Mouse (Mus musculus) CH12.LX (cell line): Measurements from ENCODE around the gene Phf3. TPM values are rescaled to one million over a fixed set of nuclear protein-coding genes. Genes with fewer than 3 reads are reported as not detected.

ENCODE experiments used
- DNase-seq: peaks from one replicate; pipeline ENCODE4 v3.0.0-alpha.2; 2013; ENCODE audit errors: extremely low read depth
- H3K27ac ChIP-seq: 2 replicates; pipeline ENCODE4 v1.5.1; 2012; ENCODE audit warnings: low read depth, mild to moderate bottlenecking, control low read depth, moderate library complexity; ENCODE audit not compliant: insufficient read depth
- H3K27me3 ChIP-seq: replicated peaks from 2 replicates; pipeline ENCODE3; 2012; ENCODE audit warnings: inconsistent platforms
- H3K36me3 ChIP-seq, 2 experiments: replicated peaks in 1 of 2; 2 replicates each; pipeline versions ENCODE3 to v1.6.1; 2012; ENCODE audit warnings: inconsistent platforms in 1 of 2, low read length in 1 of 2, mild to moderate bottlenecking in 1 of 2, mixed read lengths in 1 of 2, moderate library complexity in 1 of 2; ENCODE audit not compliant: control insufficient read depth in 1 of 2, insufficient read depth in 1 of 2
- H3K4me1 ChIP-seq, 2 experiments: 2 replicates each; pipeline ENCODE4 v1.6.1; 2012; ENCODE audit warnings: inconsistent platforms in 1 of 2, moderate library complexity in 1 of 2; ENCODE audit not compliant: insufficient read depth in 2 of 2, control insufficient read depth in 1 of 2
- H3K4me2 ChIP-seq: 2 replicates; pipeline ENCODE4 v1.6.1; 2012; ENCODE audit warnings: low read depth, mild to moderate bottlenecking, control low read depth; ENCODE audit not compliant: poor library complexity, insufficient read depth, severe bottlenecking
- H3K4me3 ChIP-seq, 3 experiments: fragments of 150-350 bp in 1 of 3; sonication (generic) in 1 of 3; replicated peaks in 1 of 3; 2 replicates each; pipeline versions ENCODE3 to v1.5.1; 2011 to 2012; ENCODE audit warnings: low read depth in 2 of 3, low read length in 2 of 3, mild to moderate bottlenecking in 2 of 3, moderate library complexity in 2 of 3, control low read depth in 1 of 3, improper control_type of control experiment in 1 of 3, inconsistent platforms in 1 of 3, mixed read lengths in 1 of 3; ENCODE audit not compliant: poor library complexity in 1 of 3
- H3K79me2 ChIP-seq: replicated peaks from 2 replicates; pipeline ENCODE4 v1.6.1; 2012; ENCODE audit warnings: mild to moderate bottlenecking, moderate library complexity; ENCODE audit not compliant: control insufficient read depth, poor library complexity, insufficient read depth, severe bottlenecking; ENCODE audit errors: extremely low read depth
- H3K9ac ChIP-seq: 2 replicates; pipeline ENCODE4 v1.6.1; 2012; ENCODE audit warnings: low read depth, mild to moderate bottlenecking, control low read depth, moderate library complexity; ENCODE audit not compliant: insufficient read depth
- H3K9me3 ChIP-seq: replicated peaks from 2 replicates; pipeline ENCODE3; 2012; ENCODE audit warnings: low read length, inconsistent platforms, mixed read lengths
- BHLHE40 ChIP-seq: IDR thresholded peaks from 2 replicates; pipeline ENCODE4 v1.6.1; 2011; ENCODE audit warnings: mild to moderate bottlenecking, low read depth, low read length, improper control_type of control experiment
- CHD1 ChIP-seq: IDR thresholded peaks from 2 replicates; pipeline ENCODE4 v1.6.1; 2012; ENCODE audit warnings: low read depth, low read length, improper control_type of control experiment, inconsistent platforms
- CHD2 ChIP-seq: IDR thresholded peaks from 2 replicates; pipeline ENCODE4 v1.6.1; 2011; ENCODE audit warnings: low read length, improper control_type of control experiment
- CTCF ChIP-seq, 2 experiments: IDR thresholded peaks in 1 of 2; conservative IDR thresholded peaks in 1 of 2; 2 replicates each; pipeline ENCODE4 v1.5.1; 2011 to 2012; ENCODE audit warnings: low read depth in 2 of 2, low read length in 2 of 2, improper control_type of control experiment in 1 of 2, inconsistent platforms in 1 of 2, mild to moderate bottlenecking in 1 of 2, moderate library complexity in 1 of 2
- E2F4 ChIP-seq: IDR thresholded peaks from 2 replicates; pipeline ENCODE4 v1.6.1; 2011; ENCODE audit warnings: low read depth, low read length, improper control_type of control experiment; ENCODE audit not compliant: insufficient replicate concordance
- ELF1 ChIP-seq: IDR thresholded peaks from 2 replicates; pipeline ENCODE4 v1.6.1; 2014; ENCODE audit warnings: low read depth, mild to moderate bottlenecking, inconsistent platforms, low read length, improper control_type of control experiment
- EP300 ChIP-seq: IDR thresholded peaks from 2 replicates; pipeline ENCODE4 v1.6.1; 2011; ENCODE audit warnings: low read length, improper control_type of control experiment
- ETS1 ChIP-seq: conservative IDR thresholded peaks from 2 replicates; pipeline ENCODE4 v1.6.1; 2012; ENCODE audit warnings: low read depth, mild to moderate bottlenecking, inconsistent platforms, low read length, improper control_type of control experiment, moderate library complexity
- GABPA ChIP-seq: IDR thresholded peaks from 2 replicates; pipeline ENCODE4 v1.6.1; 2012; ENCODE audit warnings: low read depth, low read length, improper control_type of control experiment, inconsistent platforms; ENCODE audit not compliant: insufficient replicate concordance
- HCFC1 ChIP-seq: IDR thresholded peaks from 2 replicates; pipeline ENCODE4 v1.6.1; 2012; ENCODE audit warnings: low read depth, mild to moderate bottlenecking, inconsistent platforms, low read length, improper control_type of control experiment
- IRF4 ChIP-seq: IDR thresholded peaks from 2 replicates; pipeline ENCODE4 v1.6.1; 2014; ENCODE audit warnings: low read depth, mild to moderate bottlenecking, inconsistent platforms, low read length, improper control_type of control experiment
- JUN ChIP-seq: IDR thresholded peaks from 2 replicates; pipeline ENCODE4 v1.6.1; 2011; ENCODE audit warnings: low read depth, mild to moderate bottlenecking, low read length, improper control_type of control experiment, moderate library complexity; ENCODE audit not compliant: insufficient read depth
- JUND ChIP-seq: conservative IDR thresholded peaks from 2 replicates; pipeline ENCODE4 v1.6.1; 2011; ENCODE audit warnings: low read depth, low read length, improper control_type of control experiment
- KAT2A ChIP-seq: IDR thresholded peaks from 2 replicates; pipeline ENCODE4 v1.6.1; 2012; ENCODE audit warnings: low read length, improper control_type of control experiment, inconsistent platforms; ENCODE audit not compliant: insufficient replicate concordance
- MAFK ChIP-seq: IDR thresholded peaks from 2 replicates; pipeline ENCODE4 v1.6.1; 2011; ENCODE audit warnings: low read length, improper control_type of control experiment; ENCODE audit not compliant: insufficient replicate concordance
- MAX ChIP-seq: IDR thresholded peaks from 2 replicates; pipeline ENCODE4 v1.6.1; 2011; ENCODE audit warnings: low read length, improper control_type of control experiment
- MAZ ChIP-seq: IDR thresholded peaks from 2 replicates; pipeline ENCODE4 v1.6.1; 2012; ENCODE audit warnings: low read depth, mild to moderate bottlenecking, inconsistent platforms, low read length, improper control_type of control experiment, moderate library complexity
- MEF2A ChIP-seq: IDR thresholded peaks from 2 replicates; pipeline ENCODE4 v1.6.1; 2014; ENCODE audit warnings: low read depth, mild to moderate bottlenecking, inconsistent platforms, low read length, improper control_type of control experiment, borderline replicate concordance
- MXI1 ChIP-seq: IDR thresholded peaks from 2 replicates; pipeline ENCODE4 v1.6.1; 2011; ENCODE audit warnings: mild to moderate bottlenecking, low read depth, low read length, improper control_type of control experiment
- MYC ChIP-seq: IDR thresholded peaks from 2 replicates; pipeline ENCODE4 v1.6.1; 2011; ENCODE audit warnings: low read depth, mild to moderate bottlenecking, improper control_type of control experiment, low read length
- NELFE ChIP-seq: IDR thresholded peaks from 2 replicates; pipeline ENCODE4 v1.6.1; 2011; ENCODE audit warnings: low read depth, low read length, improper control_type of control experiment
- NRF1 ChIP-seq: IDR thresholded peaks from 2 replicates; pipeline ENCODE4 v1.6.1; 2014; ENCODE audit warnings: low read depth, mild to moderate bottlenecking, inconsistent platforms, low read length, improper control_type of control experiment, moderate library complexity
- PAX5 ChIP-seq: IDR thresholded peaks from 2 replicates; pipeline ENCODE4 v1.6.1; 2012; ENCODE audit warnings: low read length, inconsistent platforms, mixed read lengths
- POLR2A ChIP-seq: IDR thresholded peaks from 2 replicates; pipeline ENCODE4 v1.6.1; 2011; ENCODE audit warnings: low read depth, mild to moderate bottlenecking, improper control_type of control experiment, low read length
- POLR2AphosphoS2 ChIP-seq: IDR thresholded peaks from 2 replicates; pipeline ENCODE4 v1.6.1; 2011; ENCODE audit warnings: low read depth, low read length, improper control_type of control experiment
- RAD21 ChIP-seq: IDR thresholded peaks from 2 replicates; pipeline ENCODE4 v1.6.1; 2011; ENCODE audit warnings: low read depth, mild to moderate bottlenecking, low read length, improper control_type of control experiment, moderate library complexity
- RCOR1 ChIP-seq: conservative IDR thresholded peaks from 2 replicates; pipeline ENCODE4 v1.6.1; 2012; ENCODE audit warnings: low read depth, mild to moderate bottlenecking, inconsistent platforms, low read length, improper control_type of control experiment
- SIN3A ChIP-seq: IDR thresholded peaks from 2 replicates; pipeline ENCODE4 v1.6.1; 2012; ENCODE audit warnings: low read length, improper control_type of control experiment, inconsistent platforms
- SMC3 ChIP-seq: IDR thresholded peaks from 2 replicates; pipeline ENCODE4 v1.6.1; 2011; ENCODE audit warnings: low read depth, low read length, improper control_type of control experiment
- TBP ChIP-seq: conservative IDR thresholded peaks from 2 replicates; pipeline ENCODE4 v1.6.1; 2011; ENCODE audit warnings: low read depth, low read length, improper control_type of control experiment
- TCF12 ChIP-seq: IDR thresholded peaks from 2 replicates; pipeline ENCODE4 v1.6.1; 2014; ENCODE audit warnings: low read depth, mild to moderate bottlenecking, inconsistent platforms, low read length, improper control_type of control experiment
- UBTF ChIP-seq: IDR thresholded peaks from 2 replicates; pipeline ENCODE4 v1.6.1; 2012; ENCODE audit warnings: low read depth, mild to moderate bottlenecking, inconsistent platforms, low read length, improper control_type of control experiment, moderate library complexity
- USF1 ChIP-seq: IDR thresholded peaks from 2 replicates; pipeline ENCODE4 v1.6.1; 2014; ENCODE audit warnings: low read depth, mild to moderate bottlenecking, inconsistent platforms, low read length, improper control_type of control experiment
- USF2 ChIP-seq: conservative IDR thresholded peaks from 2 replicates; pipeline ENCODE4 v1.6.1; 2011; ENCODE audit warnings: low read depth, low read length, improper control_type of control experiment
- ZC3H11A ChIP-seq: IDR thresholded peaks from 2 replicates; pipeline ENCODE4 v1.6.1; 2012; ENCODE audit warnings: low read depth, mild to moderate bottlenecking, inconsistent platforms, low read length, improper control_type of control experiment
- ZKSCAN1 ChIP-seq: IDR thresholded peaks from 2 replicates; pipeline ENCODE4 v1.6.1; 2012; ENCODE audit warnings: low read depth, inconsistent platforms, low read length, improper control_type of control experiment, borderline replicate concordance
- ZMIZ1 ChIP-seq: IDR thresholded peaks from 2 replicates; pipeline ENCODE4 v1.6.1; 2012; ENCODE audit warnings: low read depth, mild to moderate bottlenecking, inconsistent platforms, low read length, improper control_type of control experiment
- ZNF384 ChIP-seq: IDR thresholded peaks from 2 replicates; pipeline ENCODE4 v1.6.1; 2012; ENCODE audit warnings: low read depth, low read length, improper control_type of control experiment, inconsistent platforms
- dilution Hi-C: fragments of 300-500 bp; cut with MboI; formaldehyde crosslinking; loops from 2 replicates; pipeline ENCODE4 v1.14.3; 2020; ENCODE audit warnings: low sequenced_read_pairs; ENCODE audit not compliant: extremely low pct_unique_long_range_greater_than_20kb, extremely low pct_ligation_motif_present
- in situ Hi-C: fragments of 300-500 bp; cut with MboI; formaldehyde crosslinking; loops from 3 replicates; pipeline ENCODE4 v1.14.3; 2019; ENCODE audit warnings: low sequenced_read_pairs, low pct_ligation_motif_present, low pct_unique_long_range_greater_than_20kb, mixed read lengths
- polyA plus RNA-seq: library from polyadenylated mRNA; unstranded; fragments of >175 nt; gene quantifications from 2 replicates; pipeline ENCODE4 v1.2.1, GENCODE M21; 2012; ENCODE audit warnings: low read depth; ENCODE audit not compliant: insufficient read length
- total RNA-seq, 2 experiments: library from RNA; depleted of rRNA; stranded (reverse); fragments of 300-350 nt in 1 of 2; fragments of >200 nt in 1 of 2; gene quantifications; 2 replicates each; pipeline ENCODE4 v1.2.3; 2012 to 2014

Gene Phf3
- total RNA-seq (2012; rRNA removed) (38.8 and 39.8 TPM in 2 replicates), total RNA-seq (2014; rRNA removed) (40.6 and 47.7 TPM in 2 replicates), polyA plus RNA-seq (43.3 and 54.1 TPM in 2 replicates)

- Histone ChIP-seq H3K79me2 (peaks cover 38% of the 10 kb centered on the region), H3K4me3 (peak within 1 kb of the TSS; percentile 76 to 91 (median 79)), H3K27ac (peak within 1 kb of the TSS; percentile 93), H3K4me1 (peaks cover 3 to 29% of the 10 kb centered on the region in 2 experiments; a peak in 3 of 4 replicates), H3K36me3 (peaks cover 0 to 5% of the 10 kb centered on the region in 2 experiments), H3K9me3 (no peaks in the 10 kb centered on the region), H3K4me2 (peak within 1 kb of the TSS; percentile 93), H3K27me3 (no peaks in the 10 kb centered on the region), H3K9ac (peak within 1 kb of the TSS; percentile 96)
- in situ Hi-C loops (no loop called here), dilution Hi-C loops (no loop called here)
- DNase-seq, result peak; percentile 81
- TF ChIP-seq GABPA (no peak), SIN3A (peak; percentile 44), TBP (0 out of 2 replicates have a peak, but pooled peaks have one; percentile 38), ZKSCAN1 (no peak), SMC3 (no peak), POLR2AphosphoS2 (peak; percentile 66; the same call in 1 of the 2 replicates), KAT2A (no peak), ZMIZ1 (0 out of 2 replicates have a peak, but pooled peaks have one; percentile 9), ZNF384 (no peak), HCFC1 (peak; percentile 50; the same call in 1 of the 2 replicates), UBTF (peak; percentile 21; the same call in 1 of the 2 replicates), ZC3H11A (no peak), USF1 (peak; percentile 94), MAX (peak; percentile 87), JUND (no peak), CHD2 (no peak), CTCF (conservative IDR thresholded peaks at IDR 0.05 in 1 of 2, IDR thresholded peaks at IDR 0.05 in 1 of 2; ENCODE audit: low read depth in 2 of 2, low read length in 2 of 2) (no peak), RAD21 (no peak), ELF1 (peak; percentile 46), MXI1 (peak; percentile 71), ETS1 (no peak; the same call in 1 of the 2 replicates), MEF2A (no peak), E2F4 (no peak; the same call in 1 of the 2 replicates), CHD1 (peak; percentile 75; the same call in 1 of the 2 replicates), MAZ (no peak), PAX5 (no peak), BHLHE40 (peak; percentile 93), EP300 (no peak), NRF1 (peak; percentile 92), MYC (no peak), MAFK (no peak), TCF12 (peak; percentile 57; the same call in 1 of the 2 replicates), USF2 (peak; percentile 84), IRF4 (no peak), JUN (no peak), POLR2A (peak; percentile 84), NELFE (peak; percentile 76), RCOR1 (no peak)
- TF ChIP-seq, all 38 proteins: peak for 17
These were observed at the start of gene Phf3 for GRCm38 (mm10) chr1:30873541-30874260. Phf3 (minus strand) TSS chr1:30873921.
